Mouse (Mus musculus) limb, embryonic 11.5 days (tissue): ENCODE data around the gene Mtus2. TPM values are rescaled to one million over a fixed set of nuclear protein-coding genes. Genes with fewer than 3 reads are reported as not detected.
A peak's percentile ranks its signal among the peaks of the same experiment; 100 is the strongest.

Source experiments
- ATAC-seq: fragments of 200-750 bp; cut with Nextera tagmentation; 2 replicates; pipeline ENCODE4 v1.8.0; 2017; ENCODE audit warnings: low read depth; ENCODE audit not compliant: insufficient number of reproducible peaks, low FRiP score, low TSS enrichment
- DNase-seq: peaks from one replicate; pipeline ENCODE4 v3.0.0-alpha.2; 2015; ENCODE audit warnings: low spot score
- H3K27ac ChIP-seq: fragments of 300-500 bp; sonication (generic); replicated peaks from 2 replicates; pipeline ENCODE4 v1.5.1; 2014; ENCODE audit warnings: low read depth, mild to moderate bottlenecking, low read length
- H3K27me3 ChIP-seq: fragments of 300-500 bp; sonication (generic); 2 replicates; pipeline ENCODE4 v1.6.1; 2014; ENCODE audit warnings: mild to moderate bottlenecking, low read length, mixed read lengths; ENCODE audit not compliant: control insufficient read depth, insufficient read depth
- H3K36me3 ChIP-seq: fragments of 300-500 bp; sonication (generic); 2 replicates; pipeline ENCODE4 v1.6.1; 2014; ENCODE audit warnings: mild to moderate bottlenecking, low read length, moderate library complexity, mixed read lengths; ENCODE audit not compliant: control insufficient read depth, insufficient read depth
- H3K4me1 ChIP-seq: fragments of 300-500 bp; sonication (generic); 2 replicates; pipeline ENCODE4 v1.6.1; 2014; ENCODE audit warnings: low read length, mixed read lengths; ENCODE audit not compliant: control insufficient read depth, insufficient read depth
- H3K4me2 ChIP-seq: fragments of 300-500 bp; sonication (generic); 2 replicates; pipeline ENCODE4 v1.6.1; 2014; ENCODE audit warnings: low read depth, mild to moderate bottlenecking, moderate library complexity; ENCODE audit not compliant: severe bottlenecking
- H3K4me3 ChIP-seq: fragments of 300-500 bp; sonication (generic); 2 replicates; pipeline ENCODE4 v1.5.1; 2014; ENCODE audit warnings: low read depth, low read length
- H3K9ac ChIP-seq: fragments of 300-500 bp; sonication (generic); 2 replicates; pipeline ENCODE4 v1.6.1; 2014; ENCODE audit warnings: mild to moderate bottlenecking, low read length
- H3K9me3 ChIP-seq: fragments of 300-500 bp; sonication (generic); 2 replicates; pipeline ENCODE4 v1.6.1; 2016; ENCODE audit warnings: low read length; ENCODE audit not compliant: control insufficient read depth
- WGBS: fragments of 180-500 bp; shearing (Covaris S2); extraction: QIAGEN DNeasy Blood & Tissue Kit; methylation state at CpG from one replicate; pipeline ENCODE4 v1.1.7; 2014; 5-methylcytosine and 5-hydroxymethylcytosine counted together
- polyA plus RNA-seq: library from polyadenylated mRNA; unstranded; fragments of >200 nt; fragmentation: Nextera tagmentation; extraction: Ambion mirVana; gene quantifications from 2 replicates; pipeline ENCODE4 v1.2.1, GENCODE M21; 2014

Mtus2 gene
- polyA plus RNA-seq, 1 experiment from 2014 or later: 4.0 TPM

GRCm38 (mm10) chr5:148130691-148131457 lies 173.8 kb downstream of the Mtus2 start:
- no peaks in the 10 kb centered on the region for H3K4me1 ChIP-seq
- DNase-seq (no peak), ATAC-seq (no peak)
- no peak overlapping the region for H3K9ac ChIP-seq
- H3K4me3 ChIP-seq: no peak overlapping the region
- no peaks in the 10 kb centered on the region for H3K9me3 ChIP-seq
- H3K27ac ChIP-seq: no peak overlapping the region
- no peaks in the 10 kb centered on the region for H3K27me3 ChIP-seq
- 68% methylated on average over 8 of the region's 8 CpGs for WGBS
- H3K4me2 ChIP-seq: no peak overlapping the region
- no peaks in the 10 kb centered on the region for H3K36me3 ChIP-seq

GRCm38 (mm10) chr5:148131458-148132131 lies 174.5 kb downstream of the Mtus2 start:
- no peaks in the 10 kb centered on the region for H3K9me3 ChIP-seq
- DNase-seq (no peak), ATAC-seq (no peak)
- H3K4me3 ChIP-seq: no peak overlapping the region
- no peak overlapping the region for H3K4me2 ChIP-seq
- H3K4me1 ChIP-seq: no peaks in the 10 kb centered on the region
- no peak overlapping the region for H3K9ac ChIP-seq
- no peak overlapping the region for H3K27ac ChIP-seq
- no peaks in the 10 kb centered on the region for H3K27me3 ChIP-seq
- no peaks in the 10 kb centered on the region for H3K36me3 ChIP-seq
- 77% methylated on average over 10 of the region's 10 CpGs for WGBS

DNA sequence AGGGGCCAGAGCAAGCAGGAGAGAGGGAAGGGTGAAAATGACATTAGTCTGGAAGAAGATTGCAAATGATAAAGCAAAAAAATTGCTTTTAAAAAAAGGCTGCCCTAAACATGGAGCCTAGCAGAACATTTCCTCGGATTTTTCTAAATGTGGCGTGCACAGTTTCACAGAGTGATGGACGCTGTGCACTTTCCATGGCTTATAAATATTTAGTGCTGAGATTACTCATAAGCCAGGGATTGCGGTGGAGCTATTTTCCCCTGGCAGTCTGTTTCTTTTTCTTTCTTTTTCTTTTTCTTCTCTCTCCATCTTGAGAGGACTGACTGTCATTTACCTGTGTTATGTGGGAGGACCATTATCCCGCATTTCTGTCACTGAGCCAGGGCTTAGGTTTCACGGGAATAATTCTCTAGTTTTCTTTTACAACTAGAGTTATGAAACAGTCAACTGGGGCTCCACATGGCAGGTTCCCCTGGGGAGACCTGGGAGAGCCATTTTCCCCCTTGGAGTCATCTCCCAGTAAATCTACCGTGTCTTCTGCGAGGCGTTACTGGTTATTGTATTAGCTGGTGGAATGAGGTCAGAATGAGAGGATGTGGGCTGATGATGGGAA lies 176.4 kb downstream of the Mtus2 start:
- DNase-seq: no peak
- WGBS: 87% methylated on average over 9 of the region's 9 CpGs

GRCm38 (mm10) chr5:148141662-148142061 lies 184.5 kb downstream of the Mtus2 start:
- Histone ChIP-seq H3K4me3 (no peak overlapping the region), H3K9me3 (no peaks in the 10 kb centered on the region), H3K4me2 (no peak overlapping the region), H3K4me1 (no peaks in the 10 kb centered on the region), H3K36me3 (no peaks in the 10 kb centered on the region), H3K27ac (no peak overlapping the region), H3K9ac (no peak overlapping the region), H3K27me3 (no peaks in the 10 kb centered on the region)
- 94% methylated on average over 3 of the region's 3 CpGs for WGBS
- ATAC-seq (no peak), DNase-seq (no peak)

More for the DNA sequence above, 176.4 kb downstream of the Mtus2 start:
- H3K36me3 ChIP-seq: no peaks in the 10 kb centered on the region
- no peaks in the 10 kb centered on the region for H3K27me3 ChIP-seq
- no peak overlapping the region for H3K9ac ChIP-seq
- no peak overlapping the region for H3K4me3 ChIP-seq
- ATAC-seq: no peak
- H3K9me3 ChIP-seq: no peaks in the 10 kb centered on the region
- no peak overlapping the region for H3K4me2 ChIP-seq
- H3K4me1 ChIP-seq: no peaks in the 10 kb centered on the region
- H3K27ac ChIP-seq: no peak overlapping the region

- Histone ChIP-seq H3K27ac (no peak overlapping the region), H3K9ac (no peak overlapping the region), H3K9me3 (no peaks in the 10 kb centered on the region), H3K4me2 (no peak overlapping the region), H3K27me3 (no peaks in the 10 kb centered on the region), H3K36me3 (no peaks in the 10 kb centered on the region), H3K4me3 (no peak overlapping the region), H3K4me1 (no peaks in the 10 kb centered on the region)
- DNase-seq: no peak
- no peak for ATAC-seq
- 82% methylated on average over 12 of the region's 12 CpGs for WGBS
Observed at GRCm38 (mm10) chr5:148146200-148146823, 189.2 kb downstream of the Mtus2 start.

DNA sequence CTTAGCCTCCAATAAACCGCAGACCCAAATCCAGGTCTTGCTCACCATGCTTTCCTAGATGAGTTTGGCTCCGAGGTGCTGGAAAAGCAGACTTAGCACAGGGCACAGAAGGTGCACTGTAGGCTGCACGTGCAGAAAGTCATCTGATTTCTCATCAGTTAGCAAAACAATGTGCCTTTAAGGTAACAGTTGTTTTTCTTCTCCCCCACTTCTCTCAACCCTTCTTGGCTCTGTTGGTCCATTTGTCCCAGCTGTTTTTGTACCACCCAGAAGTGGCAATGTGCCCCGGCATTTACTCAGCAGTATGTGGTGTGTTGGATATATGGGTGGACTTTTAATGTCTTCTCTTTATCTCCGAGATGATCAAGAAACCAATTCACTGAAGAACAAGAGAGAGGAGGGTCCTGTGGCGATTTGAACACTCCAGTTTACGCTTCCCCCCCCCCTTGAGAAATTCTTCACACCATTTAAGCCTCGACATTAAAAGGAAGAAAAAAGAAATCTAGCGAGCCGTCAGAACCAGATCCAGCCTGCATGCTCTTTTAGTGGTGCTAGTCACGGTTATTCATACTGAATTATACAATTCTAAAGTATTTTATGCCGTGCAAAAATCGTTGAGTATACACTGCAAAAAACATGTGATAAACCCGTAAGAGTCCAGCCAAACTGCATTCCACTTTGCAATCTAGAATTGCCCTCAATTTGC lies 194.9 kb downstream of the Mtus2 start:
- 59% methylated on average over 14 of the region's 14 CpGs for WGBS
- H3K27ac ChIP-seq: no peak overlapping the region
- no peak overlapping the region for H3K4me3 ChIP-seq
- ATAC-seq: peak; percentile 44; the same call in 1 of the 2 replicates
- DNase-seq: no peak
- peaks cover 4% of the 10 kb centered on the region; the same call in 1 of the 2 replicates for H3K4me1 ChIP-seq
- H3K9me3 ChIP-seq: no peaks in the 10 kb centered on the region
- no peak overlapping the region for H3K9ac ChIP-seq
- 0 out of 2 replicates have a peak overlapping the region, but pooled peaks have one; percentile 0 for H3K4me2 ChIP-seq
- no peaks in the 10 kb centered on the region for H3K36me3 ChIP-seq
- H3K27me3 ChIP-seq: peaks cover 7% of the 10 kb centered on the region

GRCm38 (mm10) chr5:148152600-148153402 lies 195.7 kb downstream of the Mtus2 start:
- no peak overlapping the region for H3K4me3 ChIP-seq
- WGBS: 60% methylated on average over 13 of the region's 13 CpGs
- peaks cover 9% of the 10 kb centered on the region for H3K27me3 ChIP-seq
- H3K4me2 ChIP-seq: no peak overlapping the region
- H3K27ac ChIP-seq: no peak overlapping the region
- H3K9ac ChIP-seq: no peak overlapping the region
- ATAC-seq (peak; percentile 76; the same call in 1 of the 2 replicates), DNase-seq (peak; percentile 60)
- H3K36me3 ChIP-seq: no peaks in the 10 kb centered on the region
- no peaks in the 10 kb centered on the region for H3K9me3 ChIP-seq
- H3K4me1 ChIP-seq: peaks cover 4% of the 10 kb centered on the region; the same call in 1 of the 2 replicates
